In genomic region chr2:158795043-158795442, GRCm38 (mm10) we compare ENCODE assay signal across 8 mouse cellular contexts. TPM values are rescaled to one million over a fixed set of nuclear protein-coding genes. Genes with fewer than 3 reads are reported as not detected.
DNase-seq lines count a peak whose midpoint lies in the region; ATAC-seq and TF ChIP-seq lines count a peak whose summit lies in the region.

No protein-coding gene starts in this region.

- peak overlapping the region; percentile 47 to 78 for H3K27ac ChIP-seq in heart, embryonic 14.5 days (replicated peaks in 1 of 2; ENCODE audit: control insufficient read depth in 1 of 2, insufficient read depth in 1 of 2, low read depth in 2 of 2, low read length in 2 of 2)
- H3K27ac ChIP-seq in hindbrain, embryonic 10.5 days, result peak overlapping the region; percentile 92

- no peaks in the 10 kb centered on the region for H3K9me3 ChIP-seq in heart, embryonic 14.5 days (ENCODE audit: control insufficient read depth, low read length)
- no peaks in the 10 kb centered on the region for H3K9me3 ChIP-seq in G1E (replicated peaks)
- no peaks in the 10 kb centered on the region for H3K9me3 ChIP-seq in hindbrain, embryonic 10.5 days
- 0 out of 2 replicates have a peak, but pooled peaks cover 4% of the 10 kb centered on the region for H3K9me3 ChIP-seq in megakaryocyte, embryonic 14.5 days

- no peak for TF ChIP-seq CTCF in G1E (IDR thresholded peaks at IDR 0.05; ENCODE audit: low read depth, low read length)

- no peak for DNase-seq in heart, postnatal 36 days
- DNase-seq in G1E (ENCODE audit: low spot score), result no peak
- no peak for DNase-seq in hindbrain, embryonic 10.5 days (ENCODE audit: low spot score)
- no peak for DNase-seq in T-cell, adult 2 months (ENCODE audit: low spot score)
- no peak for DNase-seq in embryo, embryonic 11 days

- no peak; the same call in 1 of the 2 replicates for ATAC-seq in heart, embryonic 14.5 days (ENCODE audit: insufficient number of reproducible peaks, insufficient read depth, low FRiP score, low read depth)
- no peak for ATAC-seq in G1E (ENCODE audit: extremely low read depth, insufficient number of reproducible peaks, low FRiP score, poor library complexity, severe bottlenecking)
- no peak for ATAC-seq in monocyte, adult 5-6 weeks (replicated peaks; ENCODE audit: insufficient number of reproducible peaks, low FRiP score, low TSS enrichment, poor library complexity, severe bottlenecking)

- H3K9ac ChIP-seq in heart, embryonic 14.5 days (ENCODE audit: low read length), result peak overlapping the region; percentile 85

- peak overlapping the region; percentile 82 to 85 for H3K4me3 ChIP-seq in heart, embryonic 14.5 days (ENCODE audit: control insufficient read depth in 1 of 2, insufficient read depth in 1 of 2, low read depth in 1 of 2, low read length in 2 of 2)
- peak overlapping the region; percentile 98 for H3K4me3 ChIP-seq in G1E (ENCODE audit: low read depth, low read length)
- H3K4me3 ChIP-seq in hindbrain, embryonic 10.5 days, result peak overlapping the region; percentile 79
- peak overlapping the region; percentile 98 for H3K4me3 ChIP-seq in megakaryocyte, embryonic 14.5 days (replicated peaks)

- H3K4me2 ChIP-seq in heart, embryonic 14.5 days (ENCODE audit: low read length), result peak overlapping the region; percentile 67

- intact Hi-C loops in heart, postnatal 36 days (cut with DNase I), result no loop called here

- H3K36me3 ChIP-seq in heart, embryonic 14.5 days (ENCODE audit: control insufficient read depth, insufficient read depth, low read length), result no peaks in the 10 kb centered on the region
- H3K36me3 ChIP-seq in G1E (replicated peaks), result peaks cover 31% of the 10 kb centered on the region
- H3K36me3 ChIP-seq in hindbrain, embryonic 10.5 days, result peaks cover 9% of the 10 kb centered on the region
- peaks cover 14% of the 10 kb centered on the region for H3K36me3 ChIP-seq in megakaryocyte, embryonic 14.5 days (replicated peaks; ENCODE audit: low read length)

- H3K4me1 ChIP-seq in heart, embryonic 14.5 days (ENCODE audit: control insufficient read depth in 2 of 2, insufficient read depth in 2 of 2, low read length in 2 of 2), result peaks cover 4 to 12% of the 10 kb centered on the region in 2 experiments
- H3K4me1 ChIP-seq in G1E (ENCODE audit: insufficient read depth, low read depth, low read length), result peaks cover 25% of the 10 kb centered on the region
- peaks cover 32% of the 10 kb centered on the region for H3K4me1 ChIP-seq in hindbrain, embryonic 10.5 days (replicated peaks)
- peaks cover 47% of the 10 kb centered on the region for H3K4me1 ChIP-seq in megakaryocyte, embryonic 14.5 days

- WGBS in heart, embryonic 14.5 days, result 13% methylated on average over 15 of the region's 15 CpGs
- 10% methylated on average over 15 of the region's 15 CpGs for WGBS in hindbrain, embryonic 10.5 days

- H3K27me3 ChIP-seq in heart, embryonic 14.5 days (ENCODE audit: control insufficient read depth, insufficient read depth, low read length), result no peaks in the 10 kb centered on the region
- H3K27me3 ChIP-seq in G1E (ENCODE audit: insufficient read depth, low read length), result no peaks in the 10 kb centered on the region
- H3K27me3 ChIP-seq in hindbrain, embryonic 10.5 days (ENCODE audit: insufficient read depth, poor library complexity, severe bottlenecking), result no peaks in the 10 kb centered on the region
- no peaks in the 10 kb centered on the region for H3K27me3 ChIP-seq in megakaryocyte, embryonic 14.5 days (replicated peaks)

RNA-seq across cellular contexts. Expression of gene Dhx35, which starts 0.4 kb away (rescaled TPM):
- polyA plus RNA-seq in heart, embryonic 14.5 days (2014; fragmentation: Nextera tagmentation; extraction: Ambion mirVana), result 14.2 and 15.4 TPM in 2 replicates
- 10 to 100 TPM; 16.9 to 18.4 TPM for total RNA-seq in heart, postnatal 36 days (2021)
- total RNA-seq in G1E (2014; fragmentation: Nextera tagmentation), result 19.5 and 24.2 TPM in 2 replicates
- total RNA-seq in G1E (2017), result 20.4 and 28.2 TPM in 2 replicates
- 9.6 and 9.9 TPM in 2 replicates for polyA plus RNA-seq in G1E (2012)
- polyA plus RNA-seq in hindbrain, embryonic 10.5 days (2016; fragmentation: Nextera tagmentation; extraction: Ambion mirVana), result 16.4 and 17.9 TPM in 2 replicates
- 3.9 and 5.3 TPM in 2 replicates for polyA plus RNA-seq in megakaryocyte, embryonic 14.5 days (2012; ENCODE audit: insufficient read depth, low replicate concordance)
- total RNA-seq in monocyte, adult 5-6 weeks (2017), result 15.9 to 33.1 TPM (median 20.6 TPM) in 3 replicates

RNA-seq across cellular contexts. Expression of gene Fam83d, which starts 27.1 kb away (rescaled TPM):
- 56.2 and 58.5 TPM in 2 replicates for polyA plus RNA-seq in heart, embryonic 14.5 days (2014; fragmentation: Nextera tagmentation; extraction: Ambion mirVana)
- total RNA-seq in heart, postnatal 36 days (2021), result 1 to 10 TPM; 1.0 to 1.5 TPM
- total RNA-seq in G1E (2014; fragmentation: Nextera tagmentation), result 3.8 and 9.6 TPM in 2 replicates
- total RNA-seq in G1E (2017), result 6.1 and 6.6 TPM in 2 replicates
- 2.4 and 3.4 TPM in 2 replicates for polyA plus RNA-seq in G1E (2012)
- 46.8 and 48.8 TPM in 2 replicates for polyA plus RNA-seq in hindbrain, embryonic 10.5 days (2016; fragmentation: Nextera tagmentation; extraction: Ambion mirVana)
- polyA plus RNA-seq in megakaryocyte, embryonic 14.5 days (2012; ENCODE audit: insufficient read depth, low replicate concordance), result 2.7 and 2.8 TPM in 2 replicates
- total RNA-seq in monocyte, adult 5-6 weeks (2017), result 1.9 to 2.2 TPM in 2 of 3 replicates, not detected in the other

Comparison
In these comparisons a context has a peak if more than half of its experiments do, and no peak if none do; other contexts are left out.
1. RNA of gene Fam83d, which starts 27.1 kb away (polyA plus RNA-seq): 56.2 to 58.5 TPM in heart, embryonic 14.5 days and 46.8 to 48.8 TPM in hindbrain, embryonic 10.5 days; 2.4 to 3.4 TPM in G1E and 2.7 to 2.8 TPM in megakaryocyte, embryonic 14.5 days; every median in the first group is over 10 times any median in the second.
2. Peak in every context shown above with its lines, with median percentiles within 50 percentile points of each other: H3K4me3 ChIP-seq.